In genomic region chr6:41607637-41608036, GRCm38 (mm10) we compare ENCODE assay signal across 1 mouse cellular context.
TF ChIP-seq lines count a peak whose summit lies in the region.

No protein-coding gene starts in this region.

TF ChIP-seq in C2C12, 6 proteins besides CTCF, POLR2A, EP300 and RAD21 (continued from another document):
- TF ChIP-seq MYOD1 (IDR thresholded peaks at IDR 0.05; ENCODE audit: control insufficient read depth, insufficient read length, low read depth) (peak; percentile 54), USF1 (IDR thresholded peaks at IDR 0.05; ENCODE audit: low read depth) (no peak), MAX (IDR thresholded peaks at IDR 0.05) (no peak)
